Mouse (Mus musculus) limb, embryonic 11.5 days (tissue): ENCODE results near the gene Itpk1. TPM values are rescaled to one million over a fixed set of nuclear protein-coding genes. Genes with fewer than 3 reads are reported as not detected.
A peak's percentile ranks its signal among the peaks of the same experiment; 100 is the strongest.

ENCODE experiments used
- ATAC-seq: fragments of 200-750 bp; cut with Nextera tagmentation; 2 replicates; pipeline ENCODE4 v1.8.0; 2017; ENCODE audit warnings: low read depth; ENCODE audit not compliant: insufficient number of reproducible peaks, low FRiP score, low TSS enrichment
- DNase-seq: peaks from one replicate; pipeline ENCODE4 v3.0.0-alpha.2; 2015; ENCODE audit warnings: low spot score
- H3K27ac ChIP-seq: fragments of 300-500 bp; sonication (generic); replicated peaks from 2 replicates; pipeline ENCODE4 v1.5.1; 2014; ENCODE audit warnings: low read depth, mild to moderate bottlenecking, low read length
- H3K27me3 ChIP-seq: fragments of 300-500 bp; sonication (generic); 2 replicates; pipeline ENCODE4 v1.6.1; 2014; ENCODE audit warnings: mild to moderate bottlenecking, low read length, mixed read lengths; ENCODE audit not compliant: control insufficient read depth, insufficient read depth
- H3K36me3 ChIP-seq: fragments of 300-500 bp; sonication (generic); 2 replicates; pipeline ENCODE4 v1.6.1; 2014; ENCODE audit warnings: mild to moderate bottlenecking, low read length, moderate library complexity, mixed read lengths; ENCODE audit not compliant: control insufficient read depth, insufficient read depth
- H3K4me1 ChIP-seq: fragments of 300-500 bp; sonication (generic); 2 replicates; pipeline ENCODE4 v1.6.1; 2014; ENCODE audit warnings: low read length, mixed read lengths; ENCODE audit not compliant: control insufficient read depth, insufficient read depth
- H3K4me2 ChIP-seq: fragments of 300-500 bp; sonication (generic); 2 replicates; pipeline ENCODE4 v1.6.1; 2014; ENCODE audit warnings: low read depth, mild to moderate bottlenecking, moderate library complexity; ENCODE audit not compliant: severe bottlenecking
- H3K4me3 ChIP-seq: fragments of 300-500 bp; sonication (generic); 2 replicates; pipeline ENCODE4 v1.5.1; 2014; ENCODE audit warnings: low read depth, low read length
- H3K9ac ChIP-seq: fragments of 300-500 bp; sonication (generic); 2 replicates; pipeline ENCODE4 v1.6.1; 2014; ENCODE audit warnings: mild to moderate bottlenecking, low read length
- H3K9me3 ChIP-seq: fragments of 300-500 bp; sonication (generic); 2 replicates; pipeline ENCODE4 v1.6.1; 2016; ENCODE audit warnings: low read length; ENCODE audit not compliant: control insufficient read depth
- WGBS: fragments of 180-500 bp; shearing (Covaris S2); extraction: QIAGEN DNeasy Blood & Tissue Kit; methylation state at CpG from one replicate; pipeline ENCODE4 v1.1.7; 2014; 5-methylcytosine and 5-hydroxymethylcytosine counted together
- polyA plus RNA-seq: library from polyadenylated mRNA; unstranded; fragments of >200 nt; fragmentation: Nextera tagmentation; extraction: Ambion mirVana; gene quantifications from 2 replicates; pipeline ENCODE4 v1.2.1, GENCODE M21; 2014

The Itpk1 gene
- polyA plus RNA-seq, 1 experiment from 2014 or later, result 7.7 TPM

GRCm38 (mm10) chr12:102733381-102733780 is 28.7 kb upstream of the Itpk1 start:
- H3K36me3 ChIP-seq, result no peaks in the 10 kb centered on the region
- no peak overlapping the region for H3K4me3 ChIP-seq
- WGBS, result 12% methylated on average over 5 of the region's 5 CpGs
- no peak for ATAC-seq
- H3K4me2 ChIP-seq, result no peak overlapping the region
- H3K9ac ChIP-seq, result no peak overlapping the region
- peak; percentile 82 for DNase-seq
- H3K27ac ChIP-seq, result no peak overlapping the region
- H3K4me1 ChIP-seq, result peaks cover 19% of the 10 kb centered on the region
- H3K27me3 ChIP-seq, result no peaks in the 10 kb centered on the region
- no peaks in the 10 kb centered on the region for H3K9me3 ChIP-seq

- Histone ChIP-seq H3K9me3 (no peaks in the 10 kb centered on the region), H3K4me2 (peak overlapping the region; percentile 34), H3K27ac (peak overlapping the region; percentile 96), H3K4me1 (peaks cover 19% of the 10 kb centered on the region), H3K9ac (peak overlapping the region; percentile 34), H3K27me3 (no peaks in the 10 kb centered on the region), H3K36me3 (no peaks in the 10 kb centered on the region), H3K4me3 (peak overlapping the region; percentile 12; the same call in 1 of the 2 replicates)
- peak; percentile 76 for ATAC-seq
- peak; percentile 51 for DNase-seq
- WGBS, result 22% methylated on average over 16 of the region's 16 CpGs
Observed at GRCm38 (mm10) chr12:102730798-102731619, 26.3 kb upstream of the Itpk1 start.

- peak overlapping the region; percentile 96 for H3K27ac ChIP-seq
- H3K4me3 ChIP-seq, result peak overlapping the region; percentile 14; the same call in 1 of the 2 replicates
- no peaks in the 10 kb centered on the region for H3K27me3 ChIP-seq
- ATAC-seq (peak; percentile 97), DNase-seq (peak; percentile 93)
- no peaks in the 10 kb centered on the region for H3K36me3 ChIP-seq
- WGBS, result 28% methylated on average over 26 of the region's 26 CpGs
- peak overlapping the region; percentile 34 for H3K4me2 ChIP-seq
- H3K9me3 ChIP-seq, result no peaks in the 10 kb centered on the region
- H3K9ac ChIP-seq, result peak overlapping the region; percentile 40
- H3K4me1 ChIP-seq, result peaks cover 19% of the 10 kb centered on the region
Observed at GRCm38 (mm10) chr12:102729855-102730797, 25.4 kb upstream of the Itpk1 start.

GRCm38 (mm10) chr12:102725761-102726175 is 21.0 kb upstream of the Itpk1 start:
- 71% methylated on average over 7 of the region's 7 CpGs for WGBS
- ATAC-seq (no peak), DNase-seq (no peak)
- Histone ChIP-seq H3K4me2 (no peak overlapping the region), H3K9me3 (no peaks in the 10 kb centered on the region), H3K36me3 (no peaks in the 10 kb centered on the region), H3K27me3 (no peaks in the 10 kb centered on the region), H3K9ac (no peak overlapping the region), H3K27ac (no peak overlapping the region), H3K4me1 (peaks cover 11% of the 10 kb centered on the region; the same call in 1 of the 2 replicates), H3K4me3 (no peak overlapping the region)

GRCm38 (mm10) chr12:102725146-102725545 is 20.4 kb upstream of the Itpk1 start:
- peaks cover 6% of the 10 kb centered on the region; the same call in 1 of the 2 replicates for H3K4me1 ChIP-seq
- H3K9me3 ChIP-seq, result no peaks in the 10 kb centered on the region
- H3K9ac ChIP-seq, result no peak overlapping the region
- no peak overlapping the region for H3K4me2 ChIP-seq
- H3K36me3 ChIP-seq, result no peaks in the 10 kb centered on the region
- no peak for ATAC-seq
- no peak overlapping the region for H3K4me3 ChIP-seq
- DNase-seq, result no peak
- no peak overlapping the region for H3K27ac ChIP-seq
- WGBS, result 93% methylated on average over 6 of the region's 6 CpGs
- H3K27me3 ChIP-seq, result no peaks in the 10 kb centered on the region

- 67% methylated on average over 6 of the region's 6 CpGs for WGBS
- Histone ChIP-seq H3K4me1 (no peaks in the 10 kb centered on the region), H3K36me3 (no peaks in the 10 kb centered on the region), H3K27ac (no peak overlapping the region), H3K27me3 (no peaks in the 10 kb centered on the region), H3K4me3 (no peak overlapping the region), H3K9ac (no peak overlapping the region), H3K4me2 (no peak overlapping the region), H3K9me3 (no peaks in the 10 kb centered on the region)
- ATAC-seq, result no peak
- no peak for DNase-seq
Observed at GRCm38 (mm10) chr12:102723861-102724260, 19.1 kb upstream of the Itpk1 start.

GRCm38 (mm10) chr12:102722966-102723365 is 18.2 kb upstream of the Itpk1 start:
- Histone ChIP-seq H3K9me3 (no peaks in the 10 kb centered on the region), H3K27me3 (no peaks in the 10 kb centered on the region), H3K4me2 (no peak overlapping the region), H3K4me1 (no peaks in the 10 kb centered on the region), H3K36me3 (no peaks in the 10 kb centered on the region), H3K4me3 (no peak overlapping the region), H3K9ac (no peak overlapping the region), H3K27ac (no peak overlapping the region)
- no peak for DNase-seq
- no peak for ATAC-seq
- WGBS, result 81% methylated on average over 8 of the region's 8 CpGs

- no peak overlapping the region for H3K27ac ChIP-seq
- no peaks in the 10 kb centered on the region for H3K27me3 ChIP-seq
- no peak overlapping the region for H3K4me2 ChIP-seq
- no peak for DNase-seq
- H3K36me3 ChIP-seq, result no peaks in the 10 kb centered on the region
- 60% methylated on average over 11 of the region's 11 CpGs for WGBS
- H3K4me3 ChIP-seq, result no peak overlapping the region
- H3K4me1 ChIP-seq, result no peaks in the 10 kb centered on the region
- H3K9me3 ChIP-seq, result no peaks in the 10 kb centered on the region
- H3K9ac ChIP-seq, result no peak overlapping the region
- ATAC-seq, result no peak
Observed at GRCm38 (mm10) chr12:102722451-102722850, 17.7 kb upstream of the Itpk1 start.
